Mouse (Mus musculus): ENCODE measurements around the gene Bcat2. TPM values are rescaled to one million over a fixed set of nuclear protein-coding genes. Genes with fewer than 3 reads are reported as not detected.
A peak's percentile ranks its signal among the peaks of the same experiment; 100 is the strongest.
"Not testable (repeated sequence)": the region's sequence is repeated elsewhere in the genome, so short reads cannot be mapped to it uniquely, and the experiment has no call there.

Gene Bcat2
- total and polyA plus RNA-seq, 3 experiments, result 45.9 to 178 (median 114) TPM

DNA sequence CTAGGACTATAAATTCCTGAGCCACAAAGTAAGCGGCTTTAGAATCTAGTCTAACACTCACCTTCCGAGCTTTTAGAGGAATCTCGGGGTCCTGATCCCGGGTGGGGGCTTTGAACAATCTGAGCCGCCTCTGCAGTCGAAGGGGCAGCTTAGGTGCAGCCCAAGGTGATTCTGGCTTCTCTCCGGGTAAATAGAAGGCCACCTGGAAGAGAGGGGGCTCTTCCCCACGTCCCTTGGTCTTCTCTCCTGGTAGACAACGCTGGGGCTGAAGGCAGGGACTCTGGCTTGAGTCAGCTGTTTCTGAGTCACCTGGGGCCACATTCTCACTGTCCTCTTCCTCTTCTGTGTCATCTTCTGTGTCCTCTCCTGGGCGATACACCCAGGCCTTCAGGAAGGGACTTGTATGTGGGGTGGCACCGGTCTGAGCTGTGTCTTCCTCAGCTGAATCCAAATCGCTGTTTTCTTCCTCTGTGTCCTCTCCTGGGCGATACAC, 46.2 kb upstream of the Bcat2 start:
- Histone ChIP-seq H3K4me3 (ENCODE audit: low read depth, low read length) (peak overlapping the region; percentile 94), H3K36me3 (replicated peaks) (peaks cover 31% of the 10 kb centered on the region), H3K4me1 (ENCODE audit: insufficient read depth, low read depth, low read length) (peaks cover 65% of the 10 kb centered on the region), H3K27me3 (ENCODE audit: insufficient read depth, low read length) (no peaks in the 10 kb centered on the region), H3K9me3 (replicated peaks) (no peaks in the 10 kb centered on the region)
- ATAC-seq (ENCODE audit: extremely low read depth, insufficient number of reproducible peaks, low FRiP score, poor library complexity, severe bottlenecking) (no peak), DNase-seq (ENCODE audit: low spot score) (no peak)
- TF ChIP-seq GATA2 (IDR thresholded peaks at IDR 0.05; ENCODE audit: borderline replicate concordance, low read depth, low read length), result no peak
- no peak for TF ChIP-seq POLR2AphosphoS5 (IDR thresholded peaks at IDR 0.05; ENCODE audit: insufficient replicate concordance, low read depth, low read length)
- no peak for TF ChIP-seq GATA1 (IDR thresholded peaks at IDR 0.05; ENCODE audit: borderline replicate concordance, low read length)
- TF ChIP-seq CTCF (IDR thresholded peaks at IDR 0.05; ENCODE audit: low read depth, low read length), result no peak
- no peak for TF ChIP-seq TAL1 (conservative IDR thresholded peaks at IDR 0.05; ENCODE audit: low read depth, low read length)

DNA sequence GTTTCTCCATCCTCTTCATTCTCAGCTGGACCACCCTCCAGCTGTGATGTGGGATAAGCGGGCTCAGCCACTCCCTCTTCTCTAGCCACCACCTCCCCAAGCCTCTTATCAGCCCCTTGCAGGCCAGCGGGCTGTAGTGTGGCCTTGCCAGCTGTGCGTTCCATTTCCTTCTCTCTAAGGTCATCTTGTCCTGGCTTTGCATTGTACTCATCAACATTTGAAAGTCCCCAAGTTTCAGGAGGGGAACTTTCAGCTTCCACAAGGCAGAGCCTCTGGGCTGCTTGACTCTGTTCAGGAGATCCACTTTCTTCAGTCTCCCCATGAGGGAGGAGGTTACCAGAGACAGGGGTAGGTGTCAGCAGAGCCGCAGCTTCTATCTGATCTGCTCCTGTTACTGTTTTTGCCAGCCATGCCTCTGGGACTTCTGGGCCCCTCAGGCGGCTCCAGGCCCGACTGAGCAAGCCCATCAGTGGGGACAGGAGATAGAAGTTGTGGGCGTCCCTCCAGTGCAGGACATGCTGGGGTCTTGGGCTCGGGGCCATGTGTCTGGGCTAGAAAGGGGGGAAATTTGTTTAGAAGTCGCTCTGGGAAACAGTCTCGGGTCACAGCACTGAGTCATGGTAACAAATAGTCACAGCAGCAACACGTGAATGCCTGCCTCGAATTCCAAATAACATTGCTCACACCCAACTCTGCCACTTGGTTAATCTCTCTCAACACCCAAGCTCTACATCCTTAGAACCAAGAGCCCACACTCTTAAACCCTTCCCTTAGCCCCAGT, 44.9 kb upstream of the Bcat2 start:
- ATAC-seq (ENCODE audit: extremely low read depth, insufficient number of reproducible peaks, low FRiP score, poor library complexity, severe bottlenecking) (peak; percentile 82), DNase-seq (ENCODE audit: low spot score) (peak; percentile 81)
- TF ChIP-seq POLR2AphosphoS5 (IDR thresholded peaks at IDR 0.05; ENCODE audit: insufficient replicate concordance, low read depth, low read length) (0 out of 2 replicates have a peak, but pooled peaks have one; percentile 55), TAL1 (conservative IDR thresholded peaks at IDR 0.05; ENCODE audit: low read depth, low read length) (peak; percentile 100), GATA1 (IDR thresholded peaks at IDR 0.05; ENCODE audit: borderline replicate concordance, low read length) (no peak), GATA2 (IDR thresholded peaks at IDR 0.05; ENCODE audit: borderline replicate concordance, low read depth, low read length) (0 out of 2 replicates have a peak, but pooled peaks have one; percentile 80)

DNA sequence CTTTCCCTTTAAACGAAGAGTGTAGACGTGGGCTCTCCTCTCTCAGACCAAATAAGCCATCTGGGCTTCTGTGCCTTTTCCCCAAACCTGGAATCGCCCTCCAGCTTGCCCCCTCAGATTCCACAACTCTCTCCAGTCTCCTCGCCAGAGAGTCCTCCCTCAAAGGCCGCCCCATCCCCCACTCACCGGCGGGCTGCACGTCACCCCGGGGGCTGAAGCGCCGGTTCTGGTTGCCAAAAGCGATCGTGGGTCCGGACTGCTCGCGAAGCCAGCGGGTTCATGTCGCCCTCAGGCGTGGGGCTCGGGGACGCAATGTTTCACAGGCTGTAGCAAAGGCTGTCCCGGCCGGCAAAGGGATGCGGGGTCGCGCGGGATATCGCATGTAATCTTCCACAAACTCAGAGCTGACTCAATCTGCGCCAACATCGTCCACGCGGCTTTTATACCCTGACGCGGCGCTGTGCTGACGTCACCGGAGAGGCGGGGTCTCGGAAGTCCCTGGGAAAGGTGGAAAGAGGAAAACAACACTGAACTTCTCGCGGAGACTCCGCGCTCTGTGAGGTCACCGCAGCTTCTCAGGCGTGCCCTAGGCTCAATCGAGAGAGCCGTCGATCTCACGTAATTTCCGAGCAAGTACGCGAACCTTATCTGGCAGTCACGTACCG, 44.0 kb upstream of the Bcat2 start, which contains the start of the genes Ppp1r15a and Plekha4:
Gene Ppp1r15a, minus strand, starts transcription at position 460 of the 665 bp plus-strand sequence.
Gene Plekha4, plus strand, starts transcription at position 522 of the 665 bp plus-strand sequence.
- peaks cover 69% of the 10 kb centered on the region for H3K4me1 ChIP-seq (ENCODE audit: insufficient read depth, low read depth, low read length)

More for the DNA sequence above, 44.9 kb upstream of the Bcat2 start:
- Histone ChIP-seq H3K36me3 (replicated peaks) (peaks cover 31% of the 10 kb centered on the region), H3K4me1 (ENCODE audit: insufficient read depth, low read depth, low read length) (peaks cover 67% of the 10 kb centered on the region), H3K4me3 (ENCODE audit: low read depth, low read length) (peak overlapping the region; percentile 94), H3K9me3 (replicated peaks) (no peaks in the 10 kb centered on the region), H3K27me3 (ENCODE audit: insufficient read depth, low read length) (no peaks in the 10 kb centered on the region)

DNA sequence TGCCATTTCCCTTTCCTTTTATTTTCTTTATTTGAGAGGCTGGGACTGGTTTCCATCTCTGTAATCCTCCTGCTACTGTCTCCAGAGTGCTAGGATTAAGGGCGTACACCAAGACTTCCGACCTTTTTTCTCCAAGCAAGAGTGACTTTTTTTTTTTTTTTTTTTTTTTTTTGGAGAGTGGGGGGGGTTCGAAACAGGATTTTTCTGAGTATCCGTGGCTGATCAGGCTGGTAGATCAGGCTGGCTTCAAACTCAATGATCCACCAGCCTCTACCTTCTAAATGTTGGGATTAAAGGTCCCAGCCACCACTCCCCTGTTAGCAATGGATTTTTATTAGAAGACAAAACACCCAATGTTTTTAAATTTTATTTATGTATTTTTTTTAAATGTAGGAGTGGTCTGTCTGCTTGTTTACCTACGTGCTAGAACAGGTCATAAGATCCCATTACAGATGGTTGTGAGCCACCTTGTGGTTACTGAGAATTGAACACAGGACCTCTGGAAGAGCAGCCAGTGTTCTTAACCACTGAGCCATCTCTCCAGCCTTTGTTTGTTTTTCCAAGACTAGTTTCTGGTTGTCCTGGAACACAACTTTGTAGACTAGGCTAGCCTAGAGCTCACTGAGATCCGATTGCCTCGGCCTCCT, 43.4 kb upstream of the Bcat2 start:
- Histone ChIP-seq H3K36me3 (replicated peaks) (peaks cover 29% of the 10 kb centered on the region), H3K9me3 (replicated peaks) (no peaks in the 10 kb centered on the region), H3K4me3 (ENCODE audit: low read depth, low read length) (peak overlapping the region; percentile 94), H3K27me3 (ENCODE audit: insufficient read depth, low read length) (peaks cover 2% of the 10 kb centered on the region), H3K4me1 (ENCODE audit: insufficient read depth, low read depth, low read length) (peaks cover 66% of the 10 kb centered on the region)
- TF ChIP-seq GATA1 (IDR thresholded peaks at IDR 0.05; ENCODE audit: borderline replicate concordance, low read length) (no peak), CTCF (IDR thresholded peaks at IDR 0.05; ENCODE audit: low read depth, low read length) (no peak), POLR2AphosphoS5 (IDR thresholded peaks at IDR 0.05; ENCODE audit: insufficient replicate concordance, low read depth, low read length) (no peak), TAL1 (conservative IDR thresholded peaks at IDR 0.05; ENCODE audit: low read depth, low read length) (no peak), GATA2 (IDR thresholded peaks at IDR 0.05; ENCODE audit: borderline replicate concordance, low read depth, low read length) (no peak)
- DNase-seq (ENCODE audit: low spot score), result no peak
- ATAC-seq (ENCODE audit: extremely low read depth, insufficient number of reproducible peaks, low FRiP score, poor library complexity, severe bottlenecking), result no peak

More for the DNA sequence above, 44.0 kb upstream of the Bcat2 start, which contains the start of the genes Ppp1r15a and Plekha4:
- Histone ChIP-seq H3K9me3 (replicated peaks) (no peaks in the 10 kb centered on the region), H3K27me3 (ENCODE audit: insufficient read depth, low read length) (no peaks in the 10 kb centered on the region), H3K4me3 (ENCODE audit: low read depth, low read length) (peak within 1 kb of the TSS; percentile 94), H3K36me3 (replicated peaks) (peaks cover 29% of the 10 kb centered on the region)
- DNase-seq (ENCODE audit: low spot score) (peak; percentile 78), ATAC-seq (ENCODE audit: extremely low read depth, insufficient number of reproducible peaks, low FRiP score, poor library complexity, severe bottlenecking) (peak; percentile 73)
- TF ChIP-seq POLR2AphosphoS5 (IDR thresholded peaks at IDR 0.05; ENCODE audit: insufficient replicate concordance, low read depth, low read length), result peak; percentile 91; the same call in 1 of the 2 replicates
- TF ChIP-seq TAL1 (conservative IDR thresholded peaks at IDR 0.05; ENCODE audit: low read depth, low read length), result no peak
- TF ChIP-seq GATA1 (IDR thresholded peaks at IDR 0.05; ENCODE audit: borderline replicate concordance, low read length), result no peak
- no peak for TF ChIP-seq CTCF (IDR thresholded peaks at IDR 0.05; ENCODE audit: low read depth, low read length)

DNA sequence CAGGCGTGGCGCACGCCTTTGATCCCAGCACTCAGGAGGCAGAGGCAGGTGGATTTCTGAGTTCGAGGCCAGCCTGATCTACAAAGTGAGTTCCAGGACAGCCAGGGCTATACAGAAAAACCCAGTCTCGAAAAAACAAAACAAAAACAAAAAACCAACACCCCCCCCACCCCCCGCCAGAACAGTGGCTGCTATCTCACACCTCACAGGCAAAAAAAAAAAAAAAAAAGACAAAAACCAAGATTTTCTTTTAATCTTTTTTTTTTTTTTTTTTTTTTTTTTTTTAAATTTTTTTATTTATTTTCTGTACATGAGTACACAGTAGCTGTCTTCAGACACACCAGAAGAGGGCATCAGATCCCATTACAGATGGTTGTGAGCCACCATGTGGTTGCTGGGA, 42.8 kb upstream of the Bcat2 start:
- DNase-seq (ENCODE audit: low spot score), result not testable (repeated sequence)

DNA sequence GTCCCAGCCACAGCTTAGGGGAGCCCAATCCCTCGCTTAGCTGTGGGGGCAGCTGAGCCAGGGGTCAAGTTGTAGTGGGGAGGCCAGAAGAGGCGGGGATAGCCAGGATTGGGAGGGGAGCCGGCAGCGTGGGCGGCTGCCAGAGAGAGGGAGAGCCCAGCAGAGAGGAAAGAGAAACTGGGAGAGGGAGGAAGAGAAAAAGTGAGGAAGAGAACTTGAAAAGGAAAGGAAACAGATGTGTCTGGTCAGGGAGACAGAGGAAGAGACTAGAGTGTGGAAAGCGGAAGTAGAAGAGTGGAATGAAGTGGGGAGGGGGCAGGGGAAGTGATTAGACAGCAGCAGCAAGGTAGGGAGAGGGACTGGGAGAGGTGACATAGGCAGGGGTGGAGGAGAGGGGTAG, 40.5 kb upstream of the Bcat2 start:
- Histone ChIP-seq H3K4me3 (ENCODE audit: low read depth, low read length) (peak overlapping the region; percentile 57; the same call in 1 of the 2 replicates), H3K36me3 (replicated peaks) (peaks cover 3% of the 10 kb centered on the region), H3K9me3 (replicated peaks) (no peaks in the 10 kb centered on the region), H3K27me3 (ENCODE audit: insufficient read depth, low read length) (peaks cover 19% of the 10 kb centered on the region), H3K4me1 (ENCODE audit: insufficient read depth, low read depth, low read length) (peaks cover 41% of the 10 kb centered on the region)
- DNase-seq (ENCODE audit: low spot score) (peak; percentile 69), ATAC-seq (ENCODE audit: extremely low read depth, insufficient number of reproducible peaks, low FRiP score, poor library complexity, severe bottlenecking) (no peak)
- TF ChIP-seq GATA2 (IDR thresholded peaks at IDR 0.05; ENCODE audit: borderline replicate concordance, low read depth, low read length), result no peak
- no peak for TF ChIP-seq TAL1 (conservative IDR thresholded peaks at IDR 0.05; ENCODE audit: low read depth, low read length)
- TF ChIP-seq CTCF (IDR thresholded peaks at IDR 0.05; ENCODE audit: low read depth, low read length), result no peak
- no peak for TF ChIP-seq POLR2AphosphoS5 (IDR thresholded peaks at IDR 0.05; ENCODE audit: insufficient replicate concordance, low read depth, low read length)
- TF ChIP-seq GATA1 (IDR thresholded peaks at IDR 0.05; ENCODE audit: borderline replicate concordance, low read length), result no peak

More for the DNA sequence above, 42.8 kb upstream of the Bcat2 start:
- not testable (repeated sequence) for ATAC-seq (ENCODE audit: extremely low read depth, insufficient number of reproducible peaks, low FRiP score, poor library complexity, severe bottlenecking); H3K27me3 ChIP-seq (ENCODE audit: insufficient read depth, low read length); H3K9me3 ChIP-seq (replicated peaks)
- Histone ChIP-seq H3K4me1 (ENCODE audit: insufficient read depth, low read depth, low read length) (peaks cover 61% of the 10 kb centered on the region), H3K36me3 (replicated peaks) (peaks cover 24% of the 10 kb centered on the region), H3K4me3 (ENCODE audit: low read depth, low read length) (peak overlapping the region; percentile 59; the same call in 1 of the 2 replicates)
